Mouse (Mus musculus) liver, embryonic 16.5 days (tissue): Measurements from ENCODE around the gene Rnpepl1. TPM values are rescaled to one million over a fixed set of nuclear protein-coding genes. Genes with fewer than 3 reads are reported as not detected.

ENCODE experiments used
- ATAC-seq: fragments of 200-750 bp; cut with Nextera tagmentation; 2 replicates; pipeline ENCODE4 v1.8.0; 2017; ENCODE audit warnings: low read depth, mild to moderate bottlenecking, moderate number of reproducible peaks, moderate library complexity
- H3K27ac ChIP-seq: fragments of 300-500 bp; sonication (generic); 2 replicates; pipeline ENCODE4 v1.5.1; 2014; ENCODE audit warnings: mild to moderate bottlenecking, low read length
- H3K27me3 ChIP-seq: fragments of 300-500 bp; sonication (generic); 2 replicates; pipeline ENCODE4 v1.6.1; 2014; ENCODE audit warnings: low read depth, low read length, mixed read lengths; ENCODE audit not compliant: control insufficient read depth, insufficient read depth
- H3K36me3 ChIP-seq: fragments of 300-500 bp; sonication (generic); 2 replicates; pipeline ENCODE4 v1.6.1; 2014; ENCODE audit warnings: mild to moderate bottlenecking; ENCODE audit not compliant: control insufficient read depth, insufficient read depth
- H3K4me1 ChIP-seq: fragments of 300-500 bp; sonication (generic); 2 replicates; pipeline ENCODE4 v1.6.1; 2014; ENCODE audit warnings: low read depth, low read length, mixed read lengths; ENCODE audit not compliant: control insufficient read depth
- H3K4me2 ChIP-seq: fragments of 300-500 bp; sonication (generic); 2 replicates; pipeline ENCODE4 v1.6.1; 2014; ENCODE audit warnings: low read depth, low read length, mixed read lengths
- H3K4me3 ChIP-seq: fragments of 300-500 bp; sonication (generic); 2 replicates; pipeline ENCODE4 v1.5.1; 2014; ENCODE audit warnings: low read depth, mild to moderate bottlenecking, low read length
- H3K9ac ChIP-seq: fragments of 300-500 bp; sonication (generic); 2 replicates; pipeline ENCODE4 v1.6.1; 2014; ENCODE audit warnings: low read depth, low read length
- H3K9me3 ChIP-seq: fragments of 300-500 bp; sonication (generic); replicated peaks from 2 replicates; pipeline ENCODE4 v1.6.1; 2016; ENCODE audit warnings: low read length; ENCODE audit not compliant: control insufficient read depth
- WGBS: fragments of 180-500 bp; shearing (Covaris S2); extraction: QIAGEN DNeasy Blood & Tissue Kit; methylation state at CpG from one replicate; pipeline ENCODE4 v1.1.7; 2014; ENCODE audit not compliant: insufficient replicate concordance; 5-methylcytosine and 5-hydroxymethylcytosine counted together
- polyA plus RNA-seq: library from polyadenylated mRNA; unstranded; fragments of >200 nt; fragmentation: Nextera tagmentation; extraction: Ambion mirVana; gene quantifications from 2 replicates; pipeline ENCODE4 v1.2.1, GENCODE M21; 2015

Rnpepl1 gene
- polyA plus RNA-seq, 1 experiment from 2014 or later, result 7.8 TPM

DNA sequence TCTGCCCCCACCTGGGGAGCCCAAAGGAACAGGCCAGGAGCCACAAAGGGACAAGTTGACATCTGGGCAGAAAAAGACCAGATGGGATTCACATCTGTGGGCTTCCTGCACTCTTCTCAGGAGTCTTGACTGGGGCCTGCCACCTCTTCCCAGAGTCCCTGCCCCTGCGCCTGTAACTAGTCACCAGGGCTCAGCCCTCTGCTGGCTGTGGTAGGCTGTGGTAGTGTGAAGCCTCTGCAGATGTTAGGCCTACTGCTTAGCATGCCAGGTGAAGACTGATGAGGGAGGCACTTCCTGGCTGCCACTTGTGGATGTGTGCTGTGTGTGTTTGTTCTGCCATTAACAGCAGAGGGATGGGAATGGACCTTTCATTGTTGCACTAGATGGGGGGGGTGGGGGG, 1.7 kb downstream of the Rnpepl1 start:
- Histone ChIP-seq H3K9me3 (no peaks in the 10 kb centered on the region), H3K4me1 (peaks cover 46% of the 10 kb centered on the region), H3K4me3 (peak overlapping the region; percentile 69), H3K36me3 (peaks cover 9% of the 10 kb centered on the region; the same call in 1 of the 2 replicates), H3K4me2 (peak overlapping the region; percentile 91), H3K9ac (peak overlapping the region; percentile 83; the same call in 1 of the 2 replicates), H3K27ac (no peak overlapping the region), H3K27me3 (no peaks in the 10 kb centered on the region)
- no peak for ATAC-seq
- WGBS, result 48% methylated on average over 1 of the region's 1 CpGs

DNA sequence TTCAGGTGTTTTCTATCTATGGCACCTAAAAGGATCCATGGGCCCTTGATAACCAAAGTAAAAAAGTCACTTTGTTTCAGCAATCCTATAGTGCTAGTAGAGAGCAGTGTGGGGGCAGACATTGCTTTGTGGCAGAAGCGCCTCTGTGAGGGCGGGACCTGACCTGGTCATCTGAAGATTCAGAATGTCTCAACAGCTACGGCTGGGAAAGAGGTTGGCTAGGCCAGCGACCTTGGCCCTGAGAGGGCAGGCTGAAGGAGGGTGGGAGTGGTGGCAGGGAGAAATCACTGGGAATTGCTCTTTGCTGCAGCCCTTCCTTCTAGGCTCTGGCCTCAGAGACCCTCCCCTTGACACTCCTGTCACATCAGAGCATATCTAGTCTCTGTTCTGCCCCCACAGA, 3.7 kb downstream of the Rnpepl1 start:
- H3K27ac ChIP-seq, result no peak overlapping the region
- peaks cover 17% of the 10 kb centered on the region for H3K36me3 ChIP-seq
- H3K4me1 ChIP-seq, result peaks cover 29% of the 10 kb centered on the region
- no peak overlapping the region for H3K9ac ChIP-seq
- H3K27me3 ChIP-seq, result no peaks in the 10 kb centered on the region
- no peak overlapping the region for H3K4me3 ChIP-seq
- no peak for ATAC-seq
- 64% methylated on average over 4 of the region's 4 CpGs for WGBS
- no peaks in the 10 kb centered on the region for H3K9me3 ChIP-seq
- H3K4me2 ChIP-seq, result no peak overlapping the region

DNA sequence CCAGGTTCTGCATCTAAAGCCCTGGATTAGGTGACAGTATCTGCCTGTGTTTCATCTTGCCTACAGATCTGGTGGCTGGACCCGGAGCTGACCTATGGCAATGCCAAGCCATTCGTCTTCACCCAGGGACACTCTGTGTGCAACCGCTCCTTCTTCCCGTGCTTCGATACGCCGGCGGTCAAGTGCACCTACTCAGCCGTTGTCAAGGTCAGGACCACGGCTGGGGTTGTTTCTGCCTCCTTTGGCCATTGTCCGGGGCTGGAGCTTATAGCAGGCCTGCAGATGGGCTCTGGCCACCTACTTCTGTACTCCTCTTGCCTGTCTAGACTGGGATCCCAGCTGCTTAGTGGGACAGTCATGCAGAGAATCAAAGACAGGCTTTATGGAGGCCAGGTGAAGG, 4.4 kb downstream of the Rnpepl1 start:
- 82% methylated on average over 11 of the region's 11 CpGs for WGBS
- peaks cover 22% of the 10 kb centered on the region for H3K4me1 ChIP-seq
- no peaks in the 10 kb centered on the region for H3K9me3 ChIP-seq
- H3K4me2 ChIP-seq, result no peak overlapping the region
- no peak overlapping the region for H3K4me3 ChIP-seq
- no peak for ATAC-seq
- no peaks in the 10 kb centered on the region for H3K27me3 ChIP-seq
- no peak overlapping the region for H3K27ac ChIP-seq
- peaks cover 24% of the 10 kb centered on the region for H3K36me3 ChIP-seq
- no peak overlapping the region for H3K9ac ChIP-seq

GRCm38 (mm10) chr1:92916725-92917124, 6.1 kb downstream of the Rnpepl1 start:
- H3K9ac ChIP-seq, result no peak overlapping the region
- no peak overlapping the region for H3K4me3 ChIP-seq
- H3K27ac ChIP-seq, result no peak overlapping the region
- no peak for ATAC-seq
- WGBS, result 86% methylated on average over 9 of the region's 9 CpGs
- H3K9me3 ChIP-seq, result no peaks in the 10 kb centered on the region
- peaks cover 26% of the 10 kb centered on the region for H3K36me3 ChIP-seq
- H3K27me3 ChIP-seq, result no peaks in the 10 kb centered on the region
- H3K4me2 ChIP-seq, result no peak overlapping the region
- H3K4me1 ChIP-seq, result peaks cover 17% of the 10 kb centered on the region

DNA sequence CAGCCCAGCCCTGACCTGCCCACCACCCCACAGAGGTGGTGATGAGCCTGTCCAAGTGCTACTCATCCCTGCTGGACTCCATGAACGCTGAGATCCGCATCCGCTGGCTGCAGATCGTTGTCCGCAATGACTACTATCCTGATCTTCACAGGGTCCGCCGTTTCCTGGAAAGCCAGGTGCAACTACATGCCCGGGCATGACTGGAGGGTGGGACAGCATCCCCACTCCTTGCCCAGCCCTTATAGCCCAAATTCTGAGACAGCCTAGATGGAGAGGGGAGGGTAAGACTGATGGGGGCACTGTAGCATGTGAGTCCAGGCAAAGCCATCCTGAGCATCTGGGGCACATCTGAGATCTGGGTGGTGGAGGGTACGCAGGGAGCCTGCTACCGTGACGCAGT, 8.6 kb downstream of the Rnpepl1 start:
- H3K9ac ChIP-seq, result no peak overlapping the region
- H3K36me3 ChIP-seq, result peaks cover 26% of the 10 kb centered on the region
- no peaks in the 10 kb centered on the region for H3K9me3 ChIP-seq
- no peak for ATAC-seq
- WGBS, result 95% methylated on average over 11 of the region's 11 CpGs
- peaks cover 4% of the 10 kb centered on the region; the same call in 1 of the 2 replicates for H3K4me1 ChIP-seq
- no peaks in the 10 kb centered on the region for H3K27me3 ChIP-seq
- no peak overlapping the region for H3K4me3 ChIP-seq
- no peak overlapping the region for H3K27ac ChIP-seq
- no peak overlapping the region for H3K4me2 ChIP-seq

DNA sequence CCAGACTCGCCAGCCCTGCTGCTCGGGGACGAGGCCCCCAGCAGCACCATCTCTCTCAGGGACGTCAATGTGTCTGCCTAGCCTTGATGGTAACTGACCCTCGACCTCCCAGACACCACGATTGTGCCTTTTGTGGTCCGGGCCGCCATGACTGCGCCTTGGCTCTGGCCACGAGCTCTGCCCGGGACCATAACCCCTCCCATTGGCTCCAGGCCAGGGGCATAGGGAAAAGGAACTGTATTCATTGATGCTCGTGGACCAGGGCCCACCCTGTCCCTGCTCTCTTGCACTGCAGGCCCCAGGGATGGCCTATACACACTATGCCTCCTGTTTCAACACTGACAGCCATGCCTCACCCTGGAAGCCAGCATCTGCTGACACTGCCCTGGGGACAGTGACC, 9.2 kb downstream of the Rnpepl1 start:
- no peak for ATAC-seq
- Histone ChIP-seq H3K27me3 (no peaks in the 10 kb centered on the region), H3K4me1 (peaks cover 4% of the 10 kb centered on the region; the same call in 1 of the 2 replicates), H3K4me3 (no peak overlapping the region), H3K9me3 (no peaks in the 10 kb centered on the region), H3K36me3 (peaks cover 26% of the 10 kb centered on the region), H3K9ac (no peak overlapping the region), H3K27ac (no peak overlapping the region), H3K4me2 (no peak overlapping the region)
- WGBS, result 76% methylated on average over 12 of the region's 12 CpGs

DNA sequence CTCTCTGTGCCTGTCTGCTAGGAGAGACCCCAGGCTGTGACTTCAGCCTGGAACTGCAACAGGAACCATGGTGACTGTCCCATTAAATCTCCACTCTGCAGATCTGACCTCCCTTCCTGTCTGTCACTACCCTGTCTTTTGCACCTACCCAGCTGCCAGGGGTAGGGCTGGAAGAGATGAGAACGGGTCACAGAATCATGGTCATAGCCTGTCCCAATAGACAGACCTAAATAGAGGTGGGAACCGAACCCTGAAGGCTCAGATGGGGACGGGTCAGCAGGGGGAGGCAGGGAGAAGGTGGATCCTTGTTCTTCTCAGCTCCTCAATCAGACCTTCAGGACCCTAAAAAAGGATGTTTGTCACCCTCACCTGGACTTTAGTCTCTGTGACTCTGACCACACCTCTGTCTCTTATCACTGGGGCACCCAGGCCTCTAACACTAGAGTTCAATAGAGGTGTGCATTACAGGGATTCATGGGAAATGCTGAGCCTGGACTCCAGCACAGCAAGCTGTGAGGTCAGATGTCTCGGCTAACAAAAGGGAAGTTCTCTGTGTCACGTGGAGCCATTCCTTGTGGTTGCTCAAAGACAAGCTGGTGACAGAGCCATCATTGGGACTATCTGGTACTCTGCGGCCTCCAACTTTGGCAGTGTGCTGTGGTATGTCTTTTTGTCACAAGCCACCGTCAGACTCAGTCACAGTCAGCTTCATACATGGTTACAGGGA, 10.1 kb downstream of the Rnpepl1 start:
- peaks cover 4% of the 10 kb centered on the region; the same call in 1 of the 2 replicates for H3K4me1 ChIP-seq
- H3K9ac ChIP-seq, result no peak overlapping the region
- peak; percentile 69 for ATAC-seq
- no peaks in the 10 kb centered on the region for H3K9me3 ChIP-seq
- H3K27me3 ChIP-seq, result no peaks in the 10 kb centered on the region
- no peak overlapping the region for H3K4me3 ChIP-seq
- H3K27ac ChIP-seq, result no peak overlapping the region
- H3K4me2 ChIP-seq, result no peak overlapping the region
- H3K36me3 ChIP-seq, result peaks cover 26% of the 10 kb centered on the region
- 43% methylated on average over 7 of the region's 7 CpGs for WGBS

DNA sequence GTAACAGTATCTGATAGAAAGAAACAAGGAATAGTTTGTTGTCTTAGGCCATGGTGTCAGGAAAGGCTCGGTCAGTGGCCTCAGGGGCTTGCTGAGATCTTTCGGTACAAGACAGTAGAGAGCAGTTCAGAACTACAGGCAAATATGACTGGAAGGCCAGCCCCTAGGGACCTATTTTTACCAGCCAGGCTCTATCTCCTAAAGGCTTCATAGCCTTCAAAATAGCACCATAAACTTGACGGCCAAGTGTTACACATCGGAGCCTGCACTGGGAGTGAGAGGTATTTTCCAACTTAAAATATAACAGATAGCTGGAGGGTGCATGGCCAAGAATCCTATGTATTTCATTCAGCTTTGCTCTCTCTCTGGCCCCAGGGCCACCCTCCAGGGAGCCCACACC, 10.9 kb downstream of the Rnpepl1 start:
- ATAC-seq, result no peak
- H3K27ac ChIP-seq, result no peak overlapping the region
- H3K36me3 ChIP-seq, result peaks cover 21% of the 10 kb centered on the region
- H3K27me3 ChIP-seq, result no peaks in the 10 kb centered on the region
- no peak overlapping the region for H3K4me2 ChIP-seq
- no peaks in the 10 kb centered on the region for H3K9me3 ChIP-seq
- H3K4me3 ChIP-seq, result no peak overlapping the region
- 73% methylated on average over 4 of the region's 4 CpGs for WGBS
- no peak overlapping the region for H3K9ac ChIP-seq
- H3K4me1 ChIP-seq, result peaks cover 4% of the 10 kb centered on the region; the same call in 1 of the 2 replicates

DNA sequence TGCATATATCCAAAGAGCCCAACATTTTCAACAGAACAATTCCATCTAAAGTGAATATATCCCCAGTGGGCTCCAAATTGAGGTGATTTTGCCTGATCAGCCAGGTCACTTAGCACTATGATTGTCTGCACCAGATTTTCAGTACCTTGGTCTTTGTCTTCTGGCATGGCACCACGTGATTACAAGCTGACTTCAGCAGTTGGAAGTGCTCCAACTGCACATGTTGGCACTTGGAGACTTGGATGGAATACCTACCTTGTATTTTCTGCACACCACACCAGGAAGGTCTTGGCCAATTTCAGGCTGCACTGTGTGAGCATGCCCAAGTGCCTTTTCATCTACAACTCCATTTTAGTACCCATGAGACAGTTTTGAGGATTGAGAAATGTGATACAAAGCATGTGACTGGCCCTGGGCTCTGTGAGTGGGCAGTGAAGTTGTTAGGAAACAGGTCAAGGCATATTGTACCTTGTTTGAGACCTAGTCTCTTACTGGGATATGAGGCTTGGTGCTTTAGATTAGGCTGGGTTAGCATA, 19.7 kb downstream of the Rnpepl1 start:
- ATAC-seq, result no peak

More for the DNA sequence above, 19.7 kb downstream of the Rnpepl1 start:
- Histone ChIP-seq H3K36me3 (no peaks in the 10 kb centered on the region), H3K27ac (no peak overlapping the region), H3K4me2 (no peak overlapping the region), H3K9me3 (no peaks in the 10 kb centered on the region), H3K4me3 (no peak overlapping the region), H3K4me1 (peaks cover 8% of the 10 kb centered on the region), H3K9ac (no peak overlapping the region), H3K27me3 (no peaks in the 10 kb centered on the region)
- WGBS, result 23% methylated on average over 1 of the region's 1 CpGs
